Mouse (Mus musculus) liver, embryonic 14.5 days (tissue): ENCODE measurements around the gene Sdk2.

Experiments used
- CTCF ChIP-seq: IDR thresholded peaks from 2 replicates; pipeline ENCODE4 v1.5.1; 2016; ENCODE audit warnings: antibody characterized with exemption, low read depth, control low read depth
- EP300 ChIP-seq: IDR thresholded peaks from 2 replicates; pipeline ENCODE4 v1.6.1; 2016; ENCODE audit warnings: antibody characterized with exemption, low read depth

- TF ChIP-seq CTCF = no peak
- TF ChIP-seq EP300 = no peak
Observed at GRCm38 (mm10) chr11:113786395-113786794, 280.5 kb downstream of the Sdk2 start.
